ENCODE assay signal across 9 mouse cellular contexts in genomic region chr12:8428228-8428990, GRCm38 (mm10).
DNase-seq lines count a peak whose midpoint lies in the region.
"Had no signal": no experiment of that assay in that cellular context is flagged by ENCODE, and none has a peak within 500 bp of the region (broad histone marks: within the 10 kb centered on the region; RNA-seq: fewer than 3 reads in every experiment).

No protein-coding gene starts in this region.

- intact Hi-C loops in gastrocnemius, postnatal 36 days (cut with DNase I) = no loop called here

- DNase-seq in gastrocnemius, postnatal 25 days = peak; percentile 62
- DNase-seq in gastrocnemius, postnatal 36 days = no peak
- DNase-seq in kidney, postnatal 25 days = peak; percentile 41 to 69
- DNase-seq in kidney, adult 11 months = no peak
- DNase-seq in adipocyte (ENCODE audit: low spot score) = peak; percentile 63
- DNase-seq in brain, adult 2 months (ENCODE audit: low read depth, low spot score) = peak; percentile 15
- no peak for DNase-seq in cerebellum, postnatal 4 days (ENCODE audit: low spot score in 2 of 2)
- DNase-seq: cerebellum, adult 2 months; layer of hippocampus, adult 9-11 months had no signal

Comparison
In these comparisons a context has a peak if more than half of its experiments do, and no peak if none do; other contexts are left out.
1. DNase-seq: peak in gastrocnemius, postnatal 25 days (single experiment), kidney, postnatal 25 days (2 of 2), adipocyte (single experiment) and brain, adult 2 months (single experiment); none in gastrocnemius, postnatal 36 days (0 of 2), kidney, adult 11 months (single experiment) and cerebellum, postnatal 4 days (0 of 2).